Mouse (Mus musculus) liver, postnatal 0 days (tissue): ENCODE results near the gene Itpripl2.

Source experiments
- CTCF ChIP-seq: sonication (generic); IDR thresholded peaks from 2 replicates; pipeline ENCODE4 v1.5.1; 2016; ENCODE audit warnings: antibody characterized with exemption, low read depth
- EP300 ChIP-seq: IDR thresholded peaks from 2 replicates; pipeline ENCODE4 v1.6.1; 2016; ENCODE audit warnings: antibody characterized with exemption, low read depth, mild to moderate bottlenecking

DNA sequence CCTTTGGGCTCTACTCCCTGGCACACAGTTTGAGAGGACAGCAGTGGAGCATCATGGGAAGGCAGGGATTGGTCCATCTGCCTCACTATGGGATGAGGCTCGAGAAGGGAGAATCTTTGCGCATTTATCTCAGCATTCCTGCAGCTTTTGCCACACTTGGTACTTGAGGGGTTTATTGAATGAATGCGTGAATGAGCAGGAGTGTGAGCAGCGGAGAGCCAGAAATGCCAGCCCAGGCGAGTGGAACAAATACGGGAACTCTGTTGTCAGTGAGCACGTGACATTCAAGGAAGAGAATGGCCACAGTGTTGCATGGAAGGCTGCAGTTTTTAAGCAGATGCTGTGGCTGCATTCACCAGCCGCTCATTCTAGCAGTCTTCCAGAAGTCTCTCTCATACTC, 10.6 kb upstream of the Itpripl2 start:
- no peak for TF ChIP-seq EP300
- no peak for TF ChIP-seq CTCF
